Mouse (Mus musculus) gastrocnemius, adult 2 months (tissue): ENCODE results near the gene Xylt1. TPM values are rescaled to one million over a fixed set of nuclear protein-coding genes. Genes with fewer than 3 reads are reported as not detected.

Source experiments
- DNase-seq: peaks from one replicate; pipeline ENCODE4 v3.0.0; 2022
- H3K27ac ChIP-seq: fragments of 200-600 bp; 2 replicates; pipeline ENCODE4 v1.8.1; 2022; ENCODE audit warnings: mild to moderate bottlenecking
- H3K4me3 ChIP-seq: fragments of 200-600 bp; 2 replicates; pipeline ENCODE4 v1.8.1; 2022; ENCODE audit warnings: mild to moderate bottlenecking, moderate library complexity
- CTCF ChIP-seq: fragments of 200-600 bp; IDR thresholded peaks from 2 replicates; pipeline ENCODE4 v1.8.1; 2022; ENCODE audit warnings: antibody characterized with exemption, mild to moderate bottlenecking, moderate library complexity
- intact Hi-C: fragments of 180-260 bp; cut with DNase I; formaldehyde crosslinking; loops from one replicate; pipeline ENCODE4 v1.15.1; 2025
- total RNA-seq, 2 experiments: library from RNA; stranded (reverse); gene quantifications; 2 replicates each; pipeline ENCODE4 v1.2.3; 2021

Gene Xylt1
- total RNA-seq, 2 experiments from 2014 or later: 5.5 to 9.5 TPM

DNA sequence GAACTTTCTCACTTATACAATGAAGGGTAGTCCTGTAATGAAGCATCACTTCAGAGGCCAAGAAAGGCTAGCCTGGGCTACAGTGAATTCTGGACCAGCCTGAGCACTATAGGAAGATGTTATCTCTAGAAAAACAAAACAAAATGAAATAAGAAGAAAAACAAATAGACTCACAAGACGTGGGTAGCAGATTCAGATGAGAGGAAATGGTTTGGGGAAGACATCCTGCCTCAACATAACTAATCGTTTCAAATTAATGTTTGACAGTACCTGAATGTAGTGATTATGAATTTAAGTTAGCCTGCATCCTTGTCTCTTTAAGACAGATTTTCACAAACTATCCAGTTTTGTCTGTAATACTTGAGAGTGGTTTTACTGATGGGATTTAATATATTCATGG is 117.4 kb downstream of the Xylt1 start:
- intact Hi-C loops: no loop called here
- no peak for DNase-seq
- no peak for TF ChIP-seq CTCF
- no peak overlapping the region for H3K4me3 ChIP-seq
- H3K27ac ChIP-seq: no peak overlapping the region

DNA sequence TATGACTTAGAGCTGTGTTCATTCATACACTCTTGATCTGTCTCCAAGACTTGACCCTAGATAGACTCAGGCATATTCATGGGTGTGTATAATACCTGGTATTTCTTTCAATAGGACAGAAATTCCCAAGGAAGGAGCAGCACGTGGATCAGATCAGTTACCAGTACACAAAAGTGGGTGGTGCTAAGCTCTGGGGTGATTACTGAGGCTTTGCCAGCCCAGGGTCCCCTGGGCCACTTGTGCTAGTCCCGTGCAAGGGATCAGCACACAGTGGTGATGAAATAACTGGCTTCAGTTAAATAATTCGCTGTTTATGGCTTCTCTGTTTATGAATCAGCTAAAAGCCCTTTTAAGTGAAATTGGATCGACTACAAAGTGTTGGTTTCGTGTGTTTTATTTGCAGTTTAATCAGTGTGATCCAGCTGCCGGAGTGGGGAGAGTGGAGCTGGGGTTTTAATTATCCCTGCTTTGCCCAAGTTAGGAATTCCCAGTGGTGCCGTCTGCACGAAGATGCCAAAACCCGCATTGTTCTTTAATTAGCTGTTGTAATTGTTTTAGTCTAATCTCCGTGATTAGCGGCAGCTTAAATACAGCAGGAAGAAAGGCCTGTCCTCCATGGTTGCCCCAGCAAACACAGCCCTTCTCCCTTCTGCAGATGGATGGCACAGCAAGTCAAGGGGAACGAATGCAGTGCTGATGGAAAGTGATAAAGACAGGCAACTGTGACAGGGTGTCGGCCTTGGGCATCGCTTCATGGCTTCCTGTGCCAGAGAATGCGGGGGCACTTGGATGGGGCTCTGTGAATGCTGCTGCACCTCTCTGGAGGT is 120.8 kb downstream of the Xylt1 start:
- Histone ChIP-seq H3K27ac (no peak overlapping the region), H3K4me3 (no peak overlapping the region)
- intact Hi-C loops: no loop called here
- DNase-seq: no peak
- no peak for TF ChIP-seq CTCF

- intact Hi-C loops: no loop called here
- H3K27ac ChIP-seq: no peak overlapping the region
- H3K4me3 ChIP-seq: no peak overlapping the region
- no peak for TF ChIP-seq CTCF
- no peak for DNase-seq
Measured at GRCm38 (mm10) chr7:117502415-117502814, 121.6 kb downstream of the Xylt1 start.

DNA sequence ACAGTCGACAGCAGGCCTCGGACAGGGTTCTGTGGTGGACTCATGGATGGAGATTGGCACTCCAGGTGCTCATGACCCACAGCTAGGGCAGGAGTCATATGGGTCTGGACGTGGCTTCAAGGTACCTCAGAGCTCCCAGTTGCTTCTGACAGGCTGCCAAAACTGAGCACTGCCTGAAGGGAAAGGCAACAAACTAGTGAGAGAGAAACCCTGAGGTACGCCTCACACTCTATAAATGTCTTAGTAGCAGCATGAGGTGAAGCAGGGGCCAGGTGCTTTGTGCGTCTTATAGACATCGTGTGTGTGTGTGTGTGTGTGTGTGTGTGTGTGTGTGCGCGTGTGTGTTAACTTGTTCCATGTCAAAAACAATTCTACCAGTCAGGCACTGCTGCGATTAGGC is 122.9 kb downstream of the Xylt1 start:
- DNase-seq: no peak
- no peak for TF ChIP-seq CTCF
- intact Hi-C loops: no loop called here
- Histone ChIP-seq H3K4me3 (no peak overlapping the region), H3K27ac (no peak overlapping the region)

DNA sequence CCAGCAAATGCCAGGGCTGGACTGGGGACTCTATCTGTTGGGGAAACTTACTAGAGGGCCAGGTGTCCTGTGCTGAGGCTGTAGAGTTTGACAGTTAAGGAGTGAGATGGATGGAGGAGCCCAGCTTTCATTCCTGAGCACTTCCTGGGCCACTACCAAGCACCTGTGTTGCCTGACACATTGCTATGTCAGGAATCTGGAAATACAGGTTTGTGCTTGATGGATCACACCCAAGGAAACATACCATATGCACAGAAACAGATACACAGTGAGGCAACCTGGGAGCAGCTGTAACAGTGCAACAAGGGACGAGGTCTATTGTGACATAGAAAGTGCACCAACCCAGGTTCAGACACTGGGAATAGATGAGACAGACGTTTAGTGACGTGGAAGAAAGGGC is 125.0 kb downstream of the Xylt1 start:
- Histone ChIP-seq H3K4me3 (no peak overlapping the region), H3K27ac (no peak overlapping the region)
- intact Hi-C loops: no loop called here
- no peak for TF ChIP-seq CTCF
- no peak for DNase-seq

DNA sequence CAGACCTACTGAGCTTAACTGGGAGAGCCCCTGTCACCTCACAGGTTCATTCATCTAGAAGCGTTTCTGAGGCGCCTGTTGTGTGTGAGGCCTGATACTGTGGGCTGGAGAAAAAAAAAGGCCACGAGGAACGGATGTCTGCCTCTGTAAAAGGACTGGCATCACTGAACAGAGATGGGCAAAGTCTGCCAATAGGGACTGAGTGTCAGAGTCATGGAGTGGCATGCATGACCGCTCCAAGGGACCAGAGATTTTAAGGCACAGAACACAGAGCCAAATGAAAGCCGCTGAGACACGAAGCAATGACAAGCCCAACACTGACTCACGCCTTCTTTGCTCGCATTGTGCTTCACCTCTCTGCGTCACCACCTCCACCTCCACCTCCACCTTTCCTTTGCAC is 126.6 kb downstream of the Xylt1 start:
- Histone ChIP-seq H3K4me3 (no peak overlapping the region), H3K27ac (no peak overlapping the region)
- DNase-seq: no peak
- TF ChIP-seq CTCF: no peak
- intact Hi-C loops: no loop called here

- intact Hi-C loops: no loop called here
- Histone ChIP-seq H3K4me3 (no peak overlapping the region), H3K27ac (no peak overlapping the region)
- peak; percentile 53 for DNase-seq
- no peak for TF ChIP-seq CTCF
Measured at GRCm38 (mm10) chr7:117508090-117508489, 127.3 kb downstream of the Xylt1 start.

- DNase-seq: no peak
- intact Hi-C loops: no loop called here
- Histone ChIP-seq H3K4me3 (no peak overlapping the region), H3K27ac (no peak overlapping the region)
- TF ChIP-seq CTCF: no peak
Measured at GRCm38 (mm10) chr7:117510113-117510512, 129.3 kb downstream of the Xylt1 start.

- Histone ChIP-seq H3K4me3 (no peak overlapping the region), H3K27ac (no peak overlapping the region)
- TF ChIP-seq CTCF: no peak
- intact Hi-C loops: no loop called here
- DNase-seq: no peak
Measured at GRCm38 (mm10) chr7:117512301-117512700, 131.5 kb downstream of the Xylt1 start.

DNA sequence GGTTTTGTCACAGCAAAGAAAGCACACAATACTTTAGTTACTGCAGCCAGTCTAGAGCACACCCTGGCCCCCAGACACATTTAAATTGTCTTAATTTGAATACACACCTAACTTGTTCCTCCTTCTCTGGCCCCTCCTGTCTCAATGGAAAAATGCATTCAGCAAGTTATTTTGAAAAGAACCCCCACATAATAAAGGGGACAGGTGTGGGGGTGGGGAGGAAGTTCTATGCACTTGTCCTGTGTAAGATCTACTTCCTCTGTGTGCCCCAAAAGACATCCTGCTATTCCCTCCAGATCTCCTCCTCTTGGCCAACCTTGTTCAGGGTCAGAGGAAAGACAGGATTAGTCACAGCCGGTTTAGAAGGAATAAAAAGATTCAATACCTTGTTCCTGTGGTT is 135.0 kb downstream of the Xylt1 start:
- TF ChIP-seq CTCF: no peak
- intact Hi-C loops: no loop called here
- DNase-seq: no peak
- Histone ChIP-seq H3K4me3 (no peak overlapping the region), H3K27ac (no peak overlapping the region)

DNA sequence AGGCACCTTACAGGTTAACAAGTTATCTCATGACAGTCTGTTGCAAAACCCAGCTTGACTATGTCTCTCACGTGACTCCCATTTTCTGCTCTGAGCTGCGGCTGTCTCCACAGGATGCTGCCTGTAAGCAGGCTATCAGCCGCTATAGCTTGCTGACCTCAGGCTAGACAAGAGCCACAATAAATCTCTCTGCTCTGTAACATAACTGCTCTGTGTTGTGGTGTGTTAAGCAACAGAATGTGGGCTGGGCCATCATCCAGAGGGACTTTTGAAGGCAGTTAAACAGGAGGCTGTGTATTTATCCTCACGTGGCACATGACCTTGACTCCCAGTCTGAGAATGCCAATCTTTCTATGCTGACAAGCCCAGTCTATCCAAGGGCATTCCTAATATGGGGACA is 136.1 kb downstream of the Xylt1 start:
- DNase-seq: no peak
- no peak overlapping the region for H3K27ac ChIP-seq
- intact Hi-C loops: no loop called here
- TF ChIP-seq CTCF: no peak
- no peak overlapping the region for H3K4me3 ChIP-seq

DNA sequence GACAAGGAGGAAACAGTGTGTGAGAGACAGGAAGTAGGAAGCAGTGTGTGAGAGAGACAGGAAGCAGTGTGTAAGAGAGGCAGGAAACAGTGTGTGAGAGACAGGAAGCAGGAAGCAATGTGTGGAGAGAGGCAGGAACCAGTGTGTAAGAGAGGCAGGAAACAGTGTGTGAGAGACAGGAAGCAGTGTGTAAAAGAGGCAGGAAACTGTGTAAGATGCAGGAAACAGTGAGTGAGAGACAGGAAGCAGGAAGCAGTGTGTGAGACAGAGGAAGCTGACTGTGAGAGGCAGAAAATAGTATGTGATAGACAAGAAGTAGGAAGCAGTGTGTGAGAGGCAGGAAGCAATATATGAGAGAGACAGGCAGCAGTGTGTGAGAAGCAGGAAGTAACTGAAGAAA is 140.6 kb downstream of the Xylt1 start:
- no peak for TF ChIP-seq CTCF
- DNase-seq: no peak
- H3K27ac ChIP-seq: no peak overlapping the region
- no peak overlapping the region for H3K4me3 ChIP-seq
- intact Hi-C loops: loop anchor here (10.0 kb wide), 1 partner anchor 137 kb away; the partner anchor contains the start of gene Xylt1

GRCm38 (mm10) chr7:117522092-117522635 is 141.4 kb downstream of the Xylt1 start:
- no peak for DNase-seq
- TF ChIP-seq CTCF: no peak
- no peak overlapping the region for H3K27ac ChIP-seq
- intact Hi-C loops: loop anchor here (10.0 kb wide), 1 partner anchor 137 kb away; the partner anchor contains the start of gene Xylt1
- no peak overlapping the region for H3K4me3 ChIP-seq
